Mouse (Mus musculus) right cerebral cortex, postnatal 14 days (tissue): ENCODE measurements around the gene Synpo2.

Source experiments
- DNase-seq: peaks from one replicate; pipeline ENCODE4 v3.0.0; 2022

The Synpo2 gene

DNA sequence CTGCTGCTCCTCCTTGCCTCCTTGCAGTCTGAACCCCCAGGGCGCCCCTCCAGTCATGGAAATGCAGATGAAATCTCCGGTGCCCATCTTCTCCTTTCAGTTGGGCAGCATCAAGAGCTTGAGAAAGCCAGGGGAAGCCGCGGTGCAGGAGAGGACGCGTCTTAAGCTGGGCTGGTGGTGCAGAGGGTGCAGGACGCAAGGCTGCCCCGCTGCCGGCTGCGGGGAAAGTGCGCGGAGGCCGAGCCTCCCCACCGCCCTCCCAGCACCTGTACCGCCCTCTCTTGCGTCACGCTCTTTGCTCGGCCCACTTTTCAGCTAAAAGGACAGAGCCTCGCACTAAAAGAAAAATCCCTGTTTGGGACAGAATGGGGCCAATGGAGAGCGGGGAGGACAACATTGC lies at the start of gene Synpo2:
Gene Synpo2, minus strand, starts transcription at position 229 of the 400 bp plus-strand sequence.
- DNase-seq = peak; percentile 25

GRCm38 (mm10) chr3:123285649-123286048 lies 49.7 kb upstream of the Synpo2 start:
- no peak for DNase-seq

GRCm38 (mm10) chr3:123284284-123284683 lies 48.3 kb upstream of the Synpo2 start:
- DNase-seq = no peak

DNA sequence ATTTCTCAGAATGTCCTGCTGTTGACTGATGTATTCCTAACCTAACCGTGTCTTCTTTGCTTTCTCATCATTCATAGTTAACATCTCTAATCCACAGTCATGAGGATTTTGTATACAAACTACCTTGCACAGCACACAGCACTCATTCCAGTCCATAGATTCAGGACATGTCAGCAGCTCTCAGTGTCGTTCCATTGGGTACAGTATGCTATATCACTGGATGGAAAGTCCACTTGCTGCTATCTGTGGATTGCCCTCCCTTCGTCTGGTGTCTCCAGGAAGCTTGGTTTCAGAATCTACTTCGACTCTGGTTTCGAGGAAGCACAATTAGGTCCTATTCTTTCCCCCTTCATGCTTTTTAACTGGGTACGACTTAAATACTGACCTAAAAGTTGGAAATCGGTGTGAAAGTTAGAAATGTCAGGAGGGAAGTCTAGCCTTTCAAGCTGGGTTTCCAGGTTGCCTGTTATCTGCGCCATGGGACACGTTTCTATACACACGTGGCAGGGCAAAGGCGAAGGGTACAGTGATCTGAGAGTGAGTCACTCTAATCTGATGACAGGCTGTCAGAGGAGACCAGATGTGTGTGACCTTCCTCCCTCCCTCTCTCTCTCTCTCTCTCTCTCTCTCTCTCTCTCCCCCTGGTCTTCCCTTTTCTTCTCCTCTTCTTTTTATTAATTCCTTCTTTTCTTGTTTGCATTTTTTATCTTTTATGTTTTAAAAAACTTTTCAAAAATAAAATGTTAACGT lies 47.1 kb upstream of the Synpo2 start:
- DNase-seq = no peak

- peak; percentile 41 for DNase-seq
Observed at GRCm38 (mm10) chr3:123267741-123268201, 31.8 kb upstream of the Synpo2 start.

DNA sequence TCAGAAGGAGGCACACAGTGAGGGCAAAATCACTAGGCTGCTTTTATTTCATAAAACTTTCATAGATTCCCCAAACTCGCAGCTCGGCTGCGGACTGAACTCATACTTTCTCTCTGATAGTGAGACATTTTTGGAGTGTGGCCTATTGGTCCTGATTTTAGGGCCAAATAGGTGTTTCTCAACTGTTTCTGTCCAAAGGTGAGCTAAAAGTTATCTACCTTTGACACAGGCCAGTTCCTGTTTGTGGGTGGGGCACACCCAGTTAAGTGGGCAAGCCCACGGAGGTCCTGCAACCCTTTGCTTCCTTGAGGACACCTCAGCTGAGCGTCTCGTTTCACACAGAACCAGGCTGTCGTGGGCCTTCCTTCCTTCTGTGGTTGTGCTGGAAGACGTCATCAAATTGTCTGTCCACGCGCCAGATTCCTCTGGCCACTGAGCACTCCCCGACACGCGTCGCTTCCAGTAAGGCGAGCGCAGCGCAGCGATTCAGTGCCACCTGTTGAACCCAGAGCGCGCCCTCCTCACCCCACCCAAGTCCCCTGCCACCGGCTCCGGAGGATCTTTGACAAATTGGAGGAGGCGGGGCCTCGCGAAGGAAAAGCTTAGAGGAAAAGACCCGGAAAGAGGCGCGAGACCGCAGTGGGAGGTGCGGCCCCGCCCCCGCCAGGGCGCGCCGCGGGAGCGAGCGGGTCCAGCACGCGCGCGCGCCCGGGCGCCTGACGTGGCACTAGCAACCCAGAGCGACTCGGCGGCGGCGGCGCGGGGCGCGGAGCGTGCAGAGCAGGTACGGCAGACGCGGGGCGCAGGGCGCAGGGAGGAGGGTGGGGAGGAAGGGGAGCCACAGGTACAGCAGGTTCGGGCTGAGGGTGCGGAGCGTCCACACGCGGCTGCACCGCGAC lies 31.1 kb upstream of the Synpo2 start, which contains the start of gene Sec24d:
Gene Sec24d, plus strand, starts transcription at position 703 of the 899 bp plus-strand sequence.
- DNase-seq = peak; percentile 81

DNA sequence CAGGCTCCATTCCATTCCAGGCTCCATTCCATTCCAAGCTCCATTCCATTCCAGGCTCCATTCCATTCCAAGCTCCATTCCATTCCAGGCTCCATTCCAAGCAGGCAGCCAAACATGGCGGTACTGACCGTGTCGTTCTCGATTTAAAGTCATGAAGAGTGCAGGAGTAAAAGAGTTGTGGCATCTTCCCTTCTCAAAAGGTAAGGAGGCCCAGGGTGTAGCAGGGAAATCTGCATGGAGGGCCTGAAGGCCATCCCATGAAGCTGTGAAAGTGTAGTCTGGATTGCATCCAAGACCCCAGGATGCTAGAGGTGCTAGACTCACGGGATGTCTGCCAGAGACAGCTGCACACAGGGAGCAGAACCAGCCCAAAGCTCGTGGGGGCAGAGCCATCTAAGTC lies 28.8 kb upstream of the Synpo2 start:
- peak; percentile 8 for DNase-seq

GRCm38 (mm10) chr3:123258709-123259108 lies 22.8 kb upstream of the Synpo2 start:
- no peak for DNase-seq

GRCm38 (mm10) chr3:123256181-123257101 lies 20.5 kb upstream of the Synpo2 start:
- DNase-seq = no peak

GRCm38 (mm10) chr3:123245646-123246045 lies 9.7 kb upstream of the Synpo2 start:
- DNase-seq = no peak

GRCm38 (mm10) chr3:123244376-123244775 lies 8.4 kb upstream of the Synpo2 start:
- DNase-seq = no peak

DNA sequence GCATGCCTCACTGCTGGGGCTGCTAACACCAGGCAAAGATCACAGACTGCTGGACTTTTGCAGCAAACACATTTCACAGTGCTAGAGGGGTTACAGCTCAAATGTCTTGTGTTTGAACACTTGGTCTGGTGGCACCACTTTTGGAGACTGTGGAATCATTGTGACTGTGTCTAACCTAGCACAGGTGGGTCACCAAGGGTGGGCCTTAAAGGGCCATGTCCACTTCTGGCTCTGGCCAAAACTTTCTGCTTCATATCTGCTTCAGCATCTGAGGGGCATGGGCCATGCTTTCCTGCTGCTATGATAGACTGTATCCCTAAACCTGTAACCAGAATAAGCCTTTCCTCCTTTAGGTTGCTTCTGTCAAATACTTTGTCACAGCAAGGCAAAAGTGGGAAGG lies 1.5 kb upstream of the Synpo2 start:
- DNase-seq = no peak

DNA sequence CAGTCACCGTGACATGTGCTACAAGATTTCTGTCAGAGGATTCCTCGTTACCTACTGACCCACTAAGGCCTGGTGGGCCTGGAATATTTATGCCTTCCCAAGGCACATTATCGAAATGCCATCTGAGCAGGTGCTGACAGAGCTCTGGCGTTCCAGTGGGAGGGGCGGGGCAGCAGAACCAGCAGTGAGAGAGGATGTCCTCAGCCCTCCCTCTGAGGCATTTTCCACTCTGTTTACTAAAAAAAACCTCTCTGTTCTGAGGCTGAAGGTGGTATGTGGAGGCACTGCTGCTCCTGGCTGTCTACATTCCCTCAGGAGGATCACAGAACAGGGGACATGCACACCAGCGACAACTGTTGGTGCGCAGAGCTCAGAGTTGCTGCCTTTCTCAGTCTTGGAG lies 1.1 kb upstream of the Synpo2 start:
- no peak for DNase-seq

DNA sequence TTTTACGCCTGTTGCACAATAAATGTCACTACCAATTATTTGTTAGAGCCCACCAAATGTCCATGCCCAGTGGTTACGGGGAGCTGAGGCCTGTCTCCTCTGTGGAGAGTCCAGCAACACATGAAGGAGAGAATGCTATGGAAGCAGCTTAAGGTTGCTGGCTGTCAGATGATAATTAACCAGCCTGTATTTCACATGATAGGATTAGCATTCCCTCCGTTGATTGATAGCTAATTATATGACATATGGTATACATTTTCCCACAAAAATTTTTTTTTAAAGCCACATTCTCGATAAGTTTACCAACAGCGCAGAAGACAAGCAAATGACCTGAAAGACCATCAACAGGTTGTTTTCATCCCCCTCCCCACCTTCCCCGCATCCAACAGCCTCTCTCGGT lies 454 bp downstream of the Synpo2 start:
- no peak for DNase-seq

- DNase-seq = peak; percentile 10
Observed at GRCm38 (mm10) chr3:123234191-123234836, 1.6 kb downstream of the Synpo2 start.

DNA sequence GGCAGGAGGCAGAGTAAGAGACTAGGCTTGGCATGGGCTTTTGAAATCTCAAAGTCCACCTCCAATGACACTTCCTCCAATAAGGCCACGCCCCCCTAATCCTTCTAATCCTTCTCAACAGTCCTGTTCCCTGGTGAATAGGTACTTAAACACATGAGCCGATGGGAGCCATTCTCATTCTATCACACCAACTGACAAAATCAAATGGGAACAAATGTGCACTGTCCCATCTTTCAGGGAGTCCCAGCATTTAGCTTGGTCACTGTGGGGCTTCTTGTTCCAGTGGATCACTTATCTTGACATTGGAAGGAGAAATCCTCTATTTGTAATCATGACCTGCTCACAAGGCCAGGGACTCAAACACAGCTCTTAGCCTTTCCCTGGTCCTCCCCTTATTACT lies 4.3 kb downstream of the Synpo2 start:
- DNase-seq = no peak

GRCm38 (mm10) chr3:123227276-123227675 lies 8.7 kb downstream of the Synpo2 start:
- DNase-seq = no peak

DNA sequence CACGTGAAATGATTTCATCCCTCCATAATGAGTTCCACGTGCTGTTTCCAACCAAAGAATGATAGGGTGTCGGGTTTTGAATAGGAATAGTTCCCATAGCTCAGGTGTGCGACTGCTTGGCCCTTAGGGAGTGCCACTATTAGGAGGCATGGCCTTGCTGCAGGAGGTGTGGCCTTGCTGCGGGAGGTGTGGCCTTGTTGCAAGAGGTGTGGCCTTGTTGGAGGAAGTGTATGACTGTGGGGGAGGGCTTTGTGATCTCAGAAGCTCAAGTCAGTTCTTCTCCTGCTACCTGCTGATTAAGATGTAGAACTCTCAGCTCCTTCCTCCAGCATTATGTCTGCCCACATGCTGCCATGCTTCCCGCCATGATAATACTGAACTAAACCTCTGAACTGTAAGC lies 17.3 kb downstream of the Synpo2 start:
- DNase-seq = no peak

DNA sequence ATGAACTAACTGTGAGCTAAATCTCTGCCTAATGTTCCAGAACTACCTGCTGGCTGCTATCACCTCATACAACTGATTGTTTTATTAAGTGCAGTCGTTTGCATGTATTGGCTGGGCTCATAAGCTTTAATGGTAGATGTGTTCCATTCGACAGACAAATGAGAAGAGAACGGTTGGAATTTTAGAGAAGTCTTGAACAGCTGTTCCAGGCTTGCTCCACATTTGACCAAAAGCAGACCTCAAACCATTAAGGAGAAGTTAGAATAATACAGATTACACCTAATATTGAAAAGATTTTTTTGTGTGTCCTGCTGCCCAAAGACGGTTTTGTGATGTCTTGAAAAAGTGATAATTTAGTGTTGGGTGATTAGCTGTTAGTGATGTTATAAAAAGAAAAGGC lies 27.1 kb downstream of the Synpo2 start:
- DNase-seq = no peak

- no peak for DNase-seq
Observed at GRCm38 (mm10) chr3:123207386-123207785, 28.6 kb downstream of the Synpo2 start.

DNA sequence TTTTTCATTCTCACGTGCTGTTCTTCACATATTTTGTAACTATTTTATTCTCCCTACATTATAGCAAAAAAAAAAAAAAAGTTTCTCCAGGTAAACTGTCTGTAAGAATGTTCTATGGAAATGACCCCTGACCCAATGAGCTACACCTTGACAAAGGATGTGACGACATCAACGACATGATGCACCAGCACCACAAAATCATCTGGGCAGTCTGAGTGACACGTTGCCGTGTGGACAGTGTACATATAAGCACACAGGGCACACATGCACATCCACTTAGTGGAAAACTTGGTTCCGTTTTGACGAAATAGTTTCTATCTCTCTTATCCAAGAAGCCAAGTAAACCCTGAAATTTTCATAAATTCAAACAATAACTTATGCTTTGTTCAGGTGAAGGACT lies 30.5 kb downstream of the Synpo2 start:
- no peak for DNase-seq

- no peak for DNase-seq
Observed at GRCm38 (mm10) chr3:123205065-123205464, 30.9 kb downstream of the Synpo2 start.
